Mouse (Mus musculus) CH12.LX (cell line): ENCODE data around the gene Zfp358. TPM values are rescaled to one million over a fixed set of nuclear protein-coding genes. Genes with fewer than 3 reads are reported as not detected.

Source experiments
- DNase-seq: peaks from one replicate; pipeline ENCODE4 v3.0.0-alpha.2; 2013; ENCODE audit errors: extremely low read depth
- H3K27ac ChIP-seq: 2 replicates; pipeline ENCODE4 v1.5.1; 2012; ENCODE audit warnings: low read depth, mild to moderate bottlenecking, control low read depth, moderate library complexity; ENCODE audit not compliant: insufficient read depth
- H3K27me3 ChIP-seq: replicated peaks from 2 replicates; pipeline ENCODE3; 2012; ENCODE audit warnings: inconsistent platforms
- H3K36me3 ChIP-seq, 2 experiments: replicated peaks in 1 of 2; 2 replicates each; pipeline versions ENCODE3 to v1.6.1; 2012; ENCODE audit warnings: inconsistent platforms in 1 of 2, low read length in 1 of 2, mild to moderate bottlenecking in 1 of 2, mixed read lengths in 1 of 2, moderate library complexity in 1 of 2; ENCODE audit not compliant: control insufficient read depth in 1 of 2, insufficient read depth in 1 of 2
- H3K4me1 ChIP-seq, 2 experiments: 2 replicates each; pipeline ENCODE4 v1.6.1; 2012; ENCODE audit warnings: inconsistent platforms in 1 of 2, moderate library complexity in 1 of 2; ENCODE audit not compliant: insufficient read depth in 2 of 2, control insufficient read depth in 1 of 2
- H3K4me2 ChIP-seq: 2 replicates; pipeline ENCODE4 v1.6.1; 2012; ENCODE audit warnings: low read depth, mild to moderate bottlenecking, control low read depth; ENCODE audit not compliant: poor library complexity, insufficient read depth, severe bottlenecking
- H3K4me3 ChIP-seq, 3 experiments: fragments of 150-350 bp in 1 of 3; sonication (generic) in 1 of 3; replicated peaks in 1 of 3; 2 replicates each; pipeline versions ENCODE3 to v1.5.1; 2011 to 2012; ENCODE audit warnings: low read depth in 2 of 3, low read length in 2 of 3, mild to moderate bottlenecking in 2 of 3, moderate library complexity in 2 of 3, control low read depth in 1 of 3, improper control_type of control experiment in 1 of 3, inconsistent platforms in 1 of 3, mixed read lengths in 1 of 3; ENCODE audit not compliant: poor library complexity in 1 of 3
- H3K79me2 ChIP-seq: replicated peaks from 2 replicates; pipeline ENCODE4 v1.6.1; 2012; ENCODE audit warnings: mild to moderate bottlenecking, moderate library complexity; ENCODE audit not compliant: control insufficient read depth, poor library complexity, insufficient read depth, severe bottlenecking; ENCODE audit errors: extremely low read depth
- H3K9ac ChIP-seq: 2 replicates; pipeline ENCODE4 v1.6.1; 2012; ENCODE audit warnings: low read depth, mild to moderate bottlenecking, control low read depth, moderate library complexity; ENCODE audit not compliant: insufficient read depth
- H3K9me3 ChIP-seq: replicated peaks from 2 replicates; pipeline ENCODE3; 2012; ENCODE audit warnings: low read length, inconsistent platforms, mixed read lengths
- BHLHE40 ChIP-seq: IDR thresholded peaks from 2 replicates; pipeline ENCODE4 v1.6.1; 2011; ENCODE audit warnings: mild to moderate bottlenecking, low read depth, low read length, improper control_type of control experiment
- CHD1 ChIP-seq: IDR thresholded peaks from 2 replicates; pipeline ENCODE4 v1.6.1; 2012; ENCODE audit warnings: low read depth, low read length, improper control_type of control experiment, inconsistent platforms
- CTCF ChIP-seq, 2 experiments: IDR thresholded peaks in 1 of 2; conservative IDR thresholded peaks in 1 of 2; 2 replicates each; pipeline ENCODE4 v1.5.1; 2011 to 2012; ENCODE audit warnings: low read depth in 2 of 2, low read length in 2 of 2, improper control_type of control experiment in 1 of 2, inconsistent platforms in 1 of 2, mild to moderate bottlenecking in 1 of 2, moderate library complexity in 1 of 2
- E2F4 ChIP-seq: IDR thresholded peaks from 2 replicates; pipeline ENCODE4 v1.6.1; 2011; ENCODE audit warnings: low read depth, low read length, improper control_type of control experiment; ENCODE audit not compliant: insufficient replicate concordance
- ELF1 ChIP-seq: IDR thresholded peaks from 2 replicates; pipeline ENCODE4 v1.6.1; 2014; ENCODE audit warnings: low read depth, mild to moderate bottlenecking, inconsistent platforms, low read length, improper control_type of control experiment
- EP300 ChIP-seq: IDR thresholded peaks from 2 replicates; pipeline ENCODE4 v1.6.1; 2011; ENCODE audit warnings: low read length, improper control_type of control experiment
- ETS1 ChIP-seq: conservative IDR thresholded peaks from 2 replicates; pipeline ENCODE4 v1.6.1; 2012; ENCODE audit warnings: low read depth, mild to moderate bottlenecking, inconsistent platforms, low read length, improper control_type of control experiment, moderate library complexity
- GABPA ChIP-seq: IDR thresholded peaks from 2 replicates; pipeline ENCODE4 v1.6.1; 2012; ENCODE audit warnings: low read depth, low read length, improper control_type of control experiment, inconsistent platforms; ENCODE audit not compliant: insufficient replicate concordance
- HCFC1 ChIP-seq: IDR thresholded peaks from 2 replicates; pipeline ENCODE4 v1.6.1; 2012; ENCODE audit warnings: low read depth, mild to moderate bottlenecking, inconsistent platforms, low read length, improper control_type of control experiment
- IRF4 ChIP-seq: IDR thresholded peaks from 2 replicates; pipeline ENCODE4 v1.6.1; 2014; ENCODE audit warnings: low read depth, mild to moderate bottlenecking, inconsistent platforms, low read length, improper control_type of control experiment
- JUN ChIP-seq: IDR thresholded peaks from 2 replicates; pipeline ENCODE4 v1.6.1; 2011; ENCODE audit warnings: low read depth, mild to moderate bottlenecking, low read length, improper control_type of control experiment, moderate library complexity; ENCODE audit not compliant: insufficient read depth
- JUND ChIP-seq: conservative IDR thresholded peaks from 2 replicates; pipeline ENCODE4 v1.6.1; 2011; ENCODE audit warnings: low read depth, low read length, improper control_type of control experiment
- MAFK ChIP-seq: IDR thresholded peaks from 2 replicates; pipeline ENCODE4 v1.6.1; 2011; ENCODE audit warnings: low read length, improper control_type of control experiment; ENCODE audit not compliant: insufficient replicate concordance
- MEF2A ChIP-seq: IDR thresholded peaks from 2 replicates; pipeline ENCODE4 v1.6.1; 2014; ENCODE audit warnings: low read depth, mild to moderate bottlenecking, inconsistent platforms, low read length, improper control_type of control experiment, borderline replicate concordance
- MXI1 ChIP-seq: IDR thresholded peaks from 2 replicates; pipeline ENCODE4 v1.6.1; 2011; ENCODE audit warnings: mild to moderate bottlenecking, low read depth, low read length, improper control_type of control experiment
- MYC ChIP-seq: IDR thresholded peaks from 2 replicates; pipeline ENCODE4 v1.6.1; 2011; ENCODE audit warnings: low read depth, mild to moderate bottlenecking, improper control_type of control experiment, low read length
- NELFE ChIP-seq: IDR thresholded peaks from 2 replicates; pipeline ENCODE4 v1.6.1; 2011; ENCODE audit warnings: low read depth, low read length, improper control_type of control experiment
- NRF1 ChIP-seq: IDR thresholded peaks from 2 replicates; pipeline ENCODE4 v1.6.1; 2014; ENCODE audit warnings: low read depth, mild to moderate bottlenecking, inconsistent platforms, low read length, improper control_type of control experiment, moderate library complexity
- POLR2AphosphoS2 ChIP-seq: IDR thresholded peaks from 2 replicates; pipeline ENCODE4 v1.6.1; 2011; ENCODE audit warnings: low read depth, low read length, improper control_type of control experiment
- RCOR1 ChIP-seq: conservative IDR thresholded peaks from 2 replicates; pipeline ENCODE4 v1.6.1; 2012; ENCODE audit warnings: low read depth, mild to moderate bottlenecking, inconsistent platforms, low read length, improper control_type of control experiment
- SIN3A ChIP-seq: IDR thresholded peaks from 2 replicates; pipeline ENCODE4 v1.6.1; 2012; ENCODE audit warnings: low read length, improper control_type of control experiment, inconsistent platforms
- SMC3 ChIP-seq: IDR thresholded peaks from 2 replicates; pipeline ENCODE4 v1.6.1; 2011; ENCODE audit warnings: low read depth, low read length, improper control_type of control experiment
- TBP ChIP-seq: conservative IDR thresholded peaks from 2 replicates; pipeline ENCODE4 v1.6.1; 2011; ENCODE audit warnings: low read depth, low read length, improper control_type of control experiment
- TCF12 ChIP-seq: IDR thresholded peaks from 2 replicates; pipeline ENCODE4 v1.6.1; 2014; ENCODE audit warnings: low read depth, mild to moderate bottlenecking, inconsistent platforms, low read length, improper control_type of control experiment
- UBTF ChIP-seq: IDR thresholded peaks from 2 replicates; pipeline ENCODE4 v1.6.1; 2012; ENCODE audit warnings: low read depth, mild to moderate bottlenecking, inconsistent platforms, low read length, improper control_type of control experiment, moderate library complexity
- USF1 ChIP-seq: IDR thresholded peaks from 2 replicates; pipeline ENCODE4 v1.6.1; 2014; ENCODE audit warnings: low read depth, mild to moderate bottlenecking, inconsistent platforms, low read length, improper control_type of control experiment
- USF2 ChIP-seq: conservative IDR thresholded peaks from 2 replicates; pipeline ENCODE4 v1.6.1; 2011; ENCODE audit warnings: low read depth, low read length, improper control_type of control experiment
- ZC3H11A ChIP-seq: IDR thresholded peaks from 2 replicates; pipeline ENCODE4 v1.6.1; 2012; ENCODE audit warnings: low read depth, mild to moderate bottlenecking, inconsistent platforms, low read length, improper control_type of control experiment
- ZKSCAN1 ChIP-seq: IDR thresholded peaks from 2 replicates; pipeline ENCODE4 v1.6.1; 2012; ENCODE audit warnings: low read depth, inconsistent platforms, low read length, improper control_type of control experiment, borderline replicate concordance
- ZMIZ1 ChIP-seq: IDR thresholded peaks from 2 replicates; pipeline ENCODE4 v1.6.1; 2012; ENCODE audit warnings: low read depth, mild to moderate bottlenecking, inconsistent platforms, low read length, improper control_type of control experiment
- ZNF384 ChIP-seq: IDR thresholded peaks from 2 replicates; pipeline ENCODE4 v1.6.1; 2012; ENCODE audit warnings: low read depth, low read length, improper control_type of control experiment, inconsistent platforms
- dilution Hi-C: fragments of 300-500 bp; cut with MboI; formaldehyde crosslinking; loops from 2 replicates; pipeline ENCODE4 v1.14.3; 2020; ENCODE audit warnings: low sequenced_read_pairs; ENCODE audit not compliant: extremely low pct_unique_long_range_greater_than_20kb, extremely low pct_ligation_motif_present
- in situ Hi-C: fragments of 300-500 bp; cut with MboI; formaldehyde crosslinking; loops from 3 replicates; pipeline ENCODE4 v1.14.3; 2019; ENCODE audit warnings: low sequenced_read_pairs, low pct_ligation_motif_present, low pct_unique_long_range_greater_than_20kb, mixed read lengths
- polyA plus RNA-seq: library from polyadenylated mRNA; unstranded; fragments of >175 nt; gene quantifications from 2 replicates; pipeline ENCODE4 v1.2.1, GENCODE M21; 2012; ENCODE audit warnings: low read depth; ENCODE audit not compliant: insufficient read length
- total RNA-seq, 2 experiments: library from RNA; depleted of rRNA; stranded (reverse); fragments of 300-350 nt in 1 of 2; fragments of >200 nt in 1 of 2; gene quantifications; 2 replicates each; pipeline ENCODE4 v1.2.3; 2012 to 2014

Gene Zfp358
- total and polyA plus RNA-seq, 3 experiments: 0.17 to 0.64 (median 0.54) TPM

GRCm38 (mm10) chr8:3496428-3496748 is 3.5 kb downstream of the Zfp358 start:
- dilution Hi-C loops (no loop called here), in situ Hi-C loops (no loop called here)
- no peak overlapping the region for H3K27ac ChIP-seq
- peaks cover 59% of the 10 kb centered on the region for H3K27me3 ChIP-seq
- H3K4me3 ChIP-seq: no peak overlapping the region
- no peak overlapping the region for H3K4me2 ChIP-seq
- no peaks in the 10 kb centered on the region for H3K9me3 ChIP-seq
- peaks cover 3 to 6% of the 10 kb centered on the region in 2 experiments; a peak in 2 of 4 replicates for H3K4me1 ChIP-seq
- H3K36me3 ChIP-seq: no peaks in the 10 kb centered on the region
- no peaks in the 10 kb centered on the region for H3K79me2 ChIP-seq
- H3K9ac ChIP-seq: no peak overlapping the region
- DNase-seq: no peak
- TF ChIP-seq MXI1: no peak
- TF ChIP-seq SIN3A: no peak
- no peak for TF ChIP-seq TCF12
- no peak for TF ChIP-seq IRF4
- no peak for TF ChIP-seq ELF1
- no peak for TF ChIP-seq ZMIZ1
- no peak for TF ChIP-seq BHLHE40
- TF ChIP-seq MAFK: no peak
- no peak for TF ChIP-seq CTCF (conservative IDR thresholded peaks at IDR 0.05 in 1 of 2, IDR thresholded peaks at IDR 0.05 in 1 of 2; ENCODE audit: low read depth in 2 of 2, low read length in 2 of 2)
- TF ChIP-seq MYC: no peak
- no peak for TF ChIP-seq USF1
- no peak for TF ChIP-seq CHD1
- TF ChIP-seq NRF1: no peak
- TF ChIP-seq HCFC1: no peak
- no peak for TF ChIP-seq EP300
- TF ChIP-seq ZKSCAN1: no peak
- TF ChIP-seq SMC3: no peak
- no peak for TF ChIP-seq TBP
- no peak for TF ChIP-seq UBTF

- H3K79me2 ChIP-seq: no peaks in the 10 kb centered on the region
- H3K27ac ChIP-seq: no peak overlapping the region
- in situ Hi-C loops (no loop called here), dilution Hi-C loops (no loop called here)
- no peak for DNase-seq
- no peaks in the 10 kb centered on the region for H3K9me3 ChIP-seq
- H3K36me3 ChIP-seq: peaks cover 0 to under 1% of the 10 kb centered on the region in 2 experiments
- no peak overlapping the region for H3K4me2 ChIP-seq
- H3K4me1 ChIP-seq: peaks cover 2 to 15% of the 10 kb centered on the region in 2 experiments; a peak in 3 of 4 replicates
- H3K9ac ChIP-seq: no peak overlapping the region
- TF ChIP-seq IRF4 (no peak), ZC3H11A (no peak), BHLHE40 (no peak), ZNF384 (no peak), GABPA (no peak), JUN (no peak), RCOR1 (no peak), JUND (no peak), USF1 (no peak), ZMIZ1 (no peak), TBP (no peak), E2F4 (no peak), USF2 (no peak), MEF2A (no peak), ELF1 (no peak), NELFE (no peak), POLR2AphosphoS2 (no peak), NRF1 (no peak), ETS1 (no peak)
- H3K27me3 ChIP-seq: peaks cover 38% of the 10 kb centered on the region
- no peak overlapping the region for H3K4me3 ChIP-seq
Observed at GRCm38 (mm10) chr8:3498583-3498982, 5.6 kb downstream of the Zfp358 start.
